Mouse (Mus musculus): ENCODE results near the gene Mogs. TPM values are rescaled to one million over a fixed set of nuclear protein-coding genes. Genes with fewer than 3 reads are reported as not detected.

Gene Mogs
- polyA plus RNA-seq, 1 experiment from 2014 or later, result 24.7 TPM

- WGBS, result under 1% methylated on average over 64 of the region's 74 CpGs
- Histone ChIP-seq H3K27ac (peak overlapping the region; percentile 88), H3K36me3 (replicated peaks) (0 out of 2 replicates have a peak, but pooled peaks cover 2% of the 10 kb centered on the region), H3K4me3 (peak overlapping the region; percentile 69), H3K4me2 (peak overlapping the region; percentile 93), H3K4me1 (peaks cover 21% of the 10 kb centered on the region), H3K27me3 (replicated peaks) (no peaks in the 10 kb centered on the region), H3K9ac (peak overlapping the region; percentile 70), H3K9me3 (no peaks in the 10 kb centered on the region)
- ATAC-seq (replicated peaks), result peak; percentile 82
Measured at GRCm38 (mm10) chr6:83101688-83102556, 13.4 kb upstream of the Mogs start.

- 43% methylated on average over 11 of the region's 11 CpGs for WGBS
- no peak overlapping the region for H3K27ac ChIP-seq
Measured at GRCm38 (mm10) chr6:83103130-83103650, 12.1 kb upstream of the Mogs start.

GRCm38 (mm10) chr6:83104158-83104557 is 11.1 kb upstream of the Mogs start:
- Histone ChIP-seq H3K4me2 (no peak overlapping the region), H3K4me1 (peaks cover 34% of the 10 kb centered on the region), H3K9me3 (no peaks in the 10 kb centered on the region), H3K27ac (no peak overlapping the region), H3K36me3 (replicated peaks) (0 out of 2 replicates have a peak, but pooled peaks cover 2% of the 10 kb centered on the region), H3K9ac (no peak overlapping the region), H3K4me3 (no peak overlapping the region), H3K27me3 (replicated peaks) (no peaks in the 10 kb centered on the region)
- ATAC-seq (replicated peaks), result no peak
- 73% methylated on average over 4 of the region's 4 CpGs for WGBS

More at GRCm38 (mm10) chr6:83103130-83103650, 12.1 kb upstream of the Mogs start:
- Histone ChIP-seq H3K36me3 (replicated peaks) (0 out of 2 replicates have a peak, but pooled peaks cover 2% of the 10 kb centered on the region), H3K9me3 (no peaks in the 10 kb centered on the region), H3K4me3 (peak overlapping the region; percentile 69), H3K9ac (peak overlapping the region; percentile 70; the same call in 1 of the 2 replicates), H3K4me2 (peak overlapping the region; percentile 93), H3K4me1 (peaks cover 29% of the 10 kb centered on the region), H3K27me3 (replicated peaks) (no peaks in the 10 kb centered on the region)
- no peak for ATAC-seq (replicated peaks)

- H3K36me3 ChIP-seq (replicated peaks), result 0 out of 2 replicates have a peak, but pooled peaks cover 2% of the 10 kb centered on the region
- WGBS, result 31% methylated on average over 13 of the region's 13 CpGs
- H3K4me1 ChIP-seq, result peaks cover 38% of the 10 kb centered on the region
- no peaks in the 10 kb centered on the region for H3K9me3 ChIP-seq
- ATAC-seq (replicated peaks), result 0 out of 2 replicates have a peak, but pooled peaks have one; percentile 2
- peak overlapping the region; percentile 92 for H3K4me2 ChIP-seq
- peak overlapping the region; percentile 77; the same call in 1 of the 2 replicates for H3K27ac ChIP-seq
- no peaks in the 10 kb centered on the region for H3K27me3 ChIP-seq (replicated peaks)
- peak overlapping the region; percentile 72; the same call in 1 of the 2 replicates for H3K4me3 ChIP-seq
- no peak overlapping the region for H3K9ac ChIP-seq
Measured at GRCm38 (mm10) chr6:83107566-83108400, 7.5 kb upstream of the Mogs start.

- Histone ChIP-seq H3K9ac (peak within 1 kb of the TSS; percentile 77), H3K4me2 (peak within 1 kb of the TSS; percentile 92), H3K4me3 (peak within 1 kb of the TSS; percentile 72), H3K27ac (peak within 1 kb of the TSS; percentile 77), H3K27me3 (replicated peaks) (no peaks in the 10 kb centered on the region), H3K36me3 (replicated peaks) (0 out of 2 replicates have a peak, but pooled peaks cover 2% of the 10 kb centered on the region), H3K9me3 (no peaks in the 10 kb centered on the region), H3K4me1 (peaks cover 29% of the 10 kb centered on the region)
- under 1% methylated on average over 76 of the region's 76 CpGs for WGBS
- peak; percentile 92 for ATAC-seq (replicated peaks)
Measured at GRCm38 (mm10) chr6:83108762-83109668, 6.3 kb upstream of the Mogs start, which contains the start of gene Mrpl53. Mrpl53 (plus strand) TSS chr6:83109040.

- H3K4me1 ChIP-seq, result peaks cover 45% of the 10 kb centered on the region
- H3K9ac ChIP-seq, result no peak overlapping the region
- no peak overlapping the region for H3K4me3 ChIP-seq
- H3K27me3 ChIP-seq (replicated peaks), result no peaks in the 10 kb centered on the region
- no peak overlapping the region for H3K27ac ChIP-seq
- no peak for ATAC-seq (replicated peaks)
- 93% methylated on average over 4 of the region's 4 CpGs for WGBS
- H3K9me3 ChIP-seq, result no peaks in the 10 kb centered on the region
- no peak overlapping the region for H3K4me2 ChIP-seq
- no peaks in the 10 kb centered on the region for H3K36me3 ChIP-seq (replicated peaks)
Measured at GRCm38 (mm10) chr6:83111510-83112136, 3.7 kb upstream of the Mogs start.

- Histone ChIP-seq H3K4me2 (peak overlapping the region; percentile 97), H3K27me3 (replicated peaks) (no peaks in the 10 kb centered on the region), H3K9ac (peak overlapping the region; percentile 84), H3K27ac (peak overlapping the region; percentile 85), H3K4me1 (peaks cover 53% of the 10 kb centered on the region), H3K9me3 (no peaks in the 10 kb centered on the region), H3K36me3 (replicated peaks) (peaks cover 6% of the 10 kb centered on the region; the same call in 1 of the 2 replicates), H3K4me3 (peak overlapping the region; percentile 90)
- ATAC-seq (replicated peaks), result peak; percentile 59
- 2% methylated on average over 45 of the region's 48 CpGs for WGBS
Measured at GRCm38 (mm10) chr6:83115682-83116372, 531 bp downstream of the Mogs start.

- Histone ChIP-seq H3K9me3 (no peaks in the 10 kb centered on the region), H3K9ac (peak overlapping the region; percentile 84), H3K27ac (no peak overlapping the region), H3K4me3 (peak overlapping the region; percentile 90), H3K4me2 (peak overlapping the region; percentile 97), H3K36me3 (replicated peaks) (peaks cover 6% of the 10 kb centered on the region; the same call in 1 of the 2 replicates), H3K4me1 (peaks cover 51% of the 10 kb centered on the region), H3K27me3 (replicated peaks) (no peaks in the 10 kb centered on the region)
- no peak for ATAC-seq (replicated peaks)
- WGBS, result 81% methylated on average over 11 of the region's 11 CpGs
Measured at GRCm38 (mm10) chr6:83116373-83117164, 1.3 kb downstream of the Mogs start.

GRCm38 (mm10) chr6:83117165-83117438 is 1.8 kb downstream of the Mogs start:
- no peaks in the 10 kb centered on the region for H3K27me3 ChIP-seq (replicated peaks)
- no peak for ATAC-seq (replicated peaks)
- peaks cover 56% of the 10 kb centered on the region for H3K4me1 ChIP-seq
- H3K9me3 ChIP-seq, result no peaks in the 10 kb centered on the region
- peaks cover 6% of the 10 kb centered on the region; the same call in 1 of the 2 replicates for H3K36me3 ChIP-seq (replicated peaks)
- WGBS, result 83% methylated on average over 4 of the region's 4 CpGs
- no peak overlapping the region for H3K27ac ChIP-seq
- no peak overlapping the region for H3K9ac ChIP-seq
- peak overlapping the region; percentile 90; the same call in 1 of the 2 replicates for H3K4me3 ChIP-seq
- H3K4me2 ChIP-seq, result peak overlapping the region; percentile 97; the same call in 1 of the 2 replicates

- H3K27me3 ChIP-seq (replicated peaks), result no peaks in the 10 kb centered on the region
- H3K4me2 ChIP-seq, result no peak overlapping the region
- ATAC-seq (replicated peaks), result no peak
- H3K4me1 ChIP-seq, result peaks cover 61% of the 10 kb centered on the region
- H3K4me3 ChIP-seq, result no peak overlapping the region
- no peak overlapping the region for H3K27ac ChIP-seq
- H3K9me3 ChIP-seq, result no peaks in the 10 kb centered on the region
- 94% methylated on average over 13 of the region's 13 CpGs for WGBS
- H3K36me3 ChIP-seq (replicated peaks), result peaks cover 6% of the 10 kb centered on the region; the same call in 1 of the 2 replicates
- H3K9ac ChIP-seq, result no peak overlapping the region
Measured at GRCm38 (mm10) chr6:83117616-83118015, 2.3 kb downstream of the Mogs start.
